Mouse (Mus musculus) CH12F3 (cell line): ENCODE data around the gene Hist1h2bh.
"Not testable (repeated sequence)": the region's sequence is repeated elsewhere in the genome, so short reads cannot be mapped to it uniquely, and the experiment has no call there.

Source experiments
- in situ Hi-C: fragments of 300-500 bp; cut with MboI; formaldehyde crosslinking; loops from 2 replicates; pipeline ENCODE4 v1.14.3; 2020; ENCODE audit warnings: low sequenced_read_pairs

Hist1h2bh gene

DNA sequence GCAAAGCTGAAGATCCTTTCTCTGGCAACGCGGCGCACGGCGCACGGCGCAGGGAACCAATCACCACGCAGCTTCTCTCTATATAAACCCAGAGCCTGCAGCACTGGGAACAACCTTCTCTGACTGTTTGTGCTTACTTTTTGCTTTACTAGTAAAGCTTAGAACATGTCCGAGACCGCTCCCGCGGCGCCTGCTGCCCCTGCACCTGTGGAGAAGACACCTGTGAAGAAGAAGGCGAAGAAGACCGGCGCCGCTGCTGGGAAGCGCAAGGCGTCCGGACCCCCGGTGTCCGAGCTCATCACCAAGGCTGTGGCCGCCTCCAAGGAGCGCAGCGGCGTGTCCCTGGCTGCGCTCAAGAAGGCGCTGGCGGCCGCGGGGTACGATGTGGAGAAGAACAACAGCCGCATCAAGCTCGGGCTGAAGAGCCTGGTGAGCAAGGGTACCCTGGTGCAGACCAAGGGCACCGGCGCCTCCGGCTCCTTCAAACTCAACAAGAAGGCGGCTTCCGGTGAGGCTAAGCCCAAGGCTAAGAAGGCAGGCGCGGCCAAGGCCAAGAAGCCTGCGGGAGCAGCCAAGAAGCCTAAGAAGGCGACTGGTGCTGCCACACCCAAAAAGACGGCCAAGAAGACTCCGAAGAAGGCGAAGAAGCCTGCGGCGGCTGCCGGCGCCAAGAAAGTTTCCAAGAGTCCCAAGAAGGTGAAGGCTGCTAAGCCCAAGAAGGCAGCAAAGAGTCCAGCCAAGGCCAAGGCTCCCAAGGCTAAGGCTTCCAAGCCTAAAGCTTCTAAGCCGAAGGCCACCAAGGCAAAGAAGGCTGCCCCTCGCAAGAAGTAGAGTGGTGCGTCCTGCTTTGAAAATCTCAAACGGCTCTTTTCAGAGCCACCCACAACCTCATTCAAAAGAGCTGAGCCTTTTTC lies 12.0 kb upstream of the Hist1h2bh start:
- in situ Hi-C loops = loop anchor here (25.0 kb wide), 1 partner anchor 1768 kb away; the partner anchor contains the start of genes Hist1h1b, Hist1h2an, Hist1h2bp and Hist1h3i

DNA sequence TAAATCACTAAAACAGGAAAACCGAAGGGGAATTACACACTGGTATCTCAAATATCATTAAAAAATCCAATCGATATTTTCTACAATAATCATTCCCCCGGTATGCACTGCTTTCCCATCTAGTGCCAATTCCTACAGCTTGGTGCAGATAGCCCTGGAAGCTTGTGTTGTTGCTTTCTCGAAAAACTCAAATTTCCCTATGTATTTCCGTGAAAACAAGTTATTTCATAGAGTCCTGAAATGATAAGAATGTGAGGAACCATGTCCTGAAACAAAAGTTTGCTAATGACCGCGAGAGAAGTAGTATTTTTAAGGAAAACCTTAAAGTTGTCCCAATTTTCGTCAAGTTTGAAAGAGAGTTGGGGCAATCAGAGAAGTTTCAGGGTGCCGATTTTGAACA lies 11.2 kb upstream of the Hist1h2bh start:
- in situ Hi-C loops = loop anchor here (25.0 kb wide), 1 partner anchor 1767 kb away; the partner anchor contains the start of genes Hist1h1b, Hist1h2an, Hist1h2bp and Hist1h3i

- in situ Hi-C loops = loop anchor here (25.0 kb wide), 1 partner anchor 1766 kb away; the partner anchor contains the start of genes Hist1h1b, Hist1h2an, Hist1h2bp and Hist1h3i
Measured at GRCm38 (mm10) chr13:23552962-23553361, 9.8 kb upstream of the Hist1h2bh start, which contains the start of gene Hist1h1d. Gene Hist1h1d, plus strand, starts transcription at chr13:23553262.

GRCm38 (mm10) chr13:23551931-23552914 lies 9.0 kb upstream of the Hist1h2bh start:
- in situ Hi-C loops = loop anchor here (25.0 kb wide), 1 partner anchor 1765 kb away; the partner anchor contains the start of genes Hist1h1b, Hist1h2an, Hist1h2bp and Hist1h3i

DNA sequence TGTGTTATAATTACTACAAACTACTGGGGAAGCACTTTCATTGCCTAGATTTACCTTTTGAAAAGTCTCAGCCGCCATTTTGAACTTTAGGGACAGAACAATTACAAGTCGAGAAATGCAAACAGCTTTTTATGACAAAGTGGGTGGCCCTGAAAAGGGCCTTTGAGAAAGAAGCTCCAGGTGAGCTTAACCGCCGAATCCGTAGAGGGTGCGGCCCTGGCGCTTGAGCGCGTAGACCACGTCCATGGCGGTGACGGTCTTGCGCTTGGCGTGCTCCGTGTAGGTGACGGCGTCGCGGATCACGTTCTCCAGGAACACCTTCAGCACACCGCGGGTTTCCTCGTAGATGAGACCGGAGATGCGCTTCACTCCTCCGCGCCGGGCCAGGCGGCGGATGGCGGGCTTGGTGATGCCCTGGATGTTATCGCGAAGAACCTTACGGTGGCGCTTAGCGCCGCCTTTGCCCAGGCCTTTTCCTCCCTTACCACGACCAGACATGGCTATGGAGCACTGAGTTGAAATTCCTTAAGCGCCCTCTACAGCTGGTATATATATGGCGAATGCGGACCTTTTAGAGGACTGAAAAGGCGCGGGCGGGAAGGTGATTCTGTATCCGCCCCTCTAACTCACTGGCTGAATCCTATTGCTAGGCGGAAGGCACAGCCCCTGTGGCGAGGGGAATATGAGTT lies 8.1 kb upstream of the Hist1h2bh start, which contains the start of gene Hist1h4f:
Hist1h4f (minus strand) TSS at position 503 of the 689 bp plus-strand sequence.
- in situ Hi-C loops = loop anchor here (25.0 kb wide), 1 partner anchor 1764 kb away; the partner anchor contains the start of genes Hist1h1b, Hist1h2an, Hist1h2bp and Hist1h3i

- in situ Hi-C loops = loop anchor here (25.0 kb wide), 1 partner anchor 1763 kb away; the partner anchor contains the start of genes Hist1h1b, Hist1h2an, Hist1h2bp and Hist1h3i
Measured at GRCm38 (mm10) chr13:23550761-23551145, 7.6 kb upstream of the Hist1h2bh start.

DNA sequence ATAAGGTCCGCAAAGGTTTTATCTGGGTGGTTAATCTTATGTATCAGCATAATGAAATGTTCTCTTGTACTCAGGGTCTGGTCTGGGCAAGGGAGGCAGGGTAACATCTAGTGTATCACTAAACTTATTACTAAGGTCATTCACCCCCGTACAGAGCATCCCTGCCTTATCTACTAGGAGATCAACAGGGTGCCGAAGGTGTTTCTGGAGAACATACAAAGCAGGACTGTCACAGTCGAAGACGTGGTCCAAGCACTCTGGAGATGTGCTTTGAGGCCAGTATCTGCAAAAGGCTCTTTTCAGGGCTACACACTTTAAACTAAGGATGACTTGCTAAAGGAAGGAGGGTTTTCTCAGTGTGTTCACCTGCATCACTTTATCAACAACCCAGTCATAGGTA lies 3.5 kb upstream of the Hist1h2bh start:
- in situ Hi-C loops = no loop called here

DNA sequence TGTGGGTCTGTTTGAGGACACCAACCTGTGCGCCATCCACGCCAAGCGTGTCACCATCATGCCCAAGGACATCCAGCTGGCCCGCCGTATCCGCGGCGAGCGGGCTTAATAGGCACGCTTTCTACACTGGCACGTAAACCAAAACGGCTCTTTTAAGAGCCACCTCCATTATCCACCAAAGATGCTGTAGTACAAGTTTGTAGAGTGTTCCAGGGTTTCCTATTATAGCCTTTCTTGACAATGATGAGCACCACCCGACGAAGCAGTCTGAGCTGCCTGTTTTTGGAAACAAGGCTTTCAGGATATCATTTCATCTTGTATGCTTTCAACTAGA lies 1.6 kb upstream of the Hist1h2bh start:
- in situ Hi-C loops = not testable (repeated sequence)

DNA sequence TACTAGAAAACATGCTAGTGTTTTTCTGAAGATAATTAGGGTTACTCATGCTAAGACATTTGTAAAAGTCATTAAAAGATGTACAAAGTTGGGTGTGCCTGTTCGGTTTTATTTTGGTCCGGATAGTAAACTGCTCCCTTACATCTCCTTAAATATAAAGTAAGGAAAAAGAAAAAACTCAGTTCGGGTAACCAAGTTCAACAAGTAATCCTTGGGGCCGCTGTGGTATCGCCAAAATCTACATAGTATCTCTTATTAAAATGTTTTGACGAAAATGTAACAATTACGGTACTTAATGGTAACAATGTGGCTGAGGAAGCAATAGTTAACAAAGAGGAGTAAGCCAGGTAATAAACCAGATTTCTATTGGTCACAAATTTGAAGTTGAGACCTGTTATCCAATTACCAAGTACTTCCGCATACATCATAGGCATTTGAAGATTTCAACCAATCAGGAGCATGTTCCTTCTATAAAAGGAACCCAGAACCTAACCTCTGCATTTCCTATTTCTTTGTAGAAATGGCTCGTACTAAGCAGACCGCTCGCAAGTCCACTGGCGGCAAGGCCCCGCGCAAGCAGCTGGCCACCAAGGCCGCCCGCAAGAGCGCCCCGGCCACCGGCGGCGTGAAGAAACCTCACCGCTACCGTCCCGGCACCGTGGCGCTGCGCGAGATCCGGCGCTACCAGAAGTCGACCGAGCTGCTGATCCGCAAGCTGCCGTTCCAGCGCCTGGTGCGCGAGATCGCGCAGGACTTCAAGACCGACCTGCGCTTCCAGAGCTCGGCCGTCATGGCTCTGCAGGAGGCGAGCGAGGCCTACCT lies 984 bp upstream of the Hist1h2bh start, which contains the start of gene Hist1h3f:
Hist1h3f (plus strand) TSS at position 88 of the 822 bp plus-strand sequence.
- in situ Hi-C loops = no loop called here

DNA sequence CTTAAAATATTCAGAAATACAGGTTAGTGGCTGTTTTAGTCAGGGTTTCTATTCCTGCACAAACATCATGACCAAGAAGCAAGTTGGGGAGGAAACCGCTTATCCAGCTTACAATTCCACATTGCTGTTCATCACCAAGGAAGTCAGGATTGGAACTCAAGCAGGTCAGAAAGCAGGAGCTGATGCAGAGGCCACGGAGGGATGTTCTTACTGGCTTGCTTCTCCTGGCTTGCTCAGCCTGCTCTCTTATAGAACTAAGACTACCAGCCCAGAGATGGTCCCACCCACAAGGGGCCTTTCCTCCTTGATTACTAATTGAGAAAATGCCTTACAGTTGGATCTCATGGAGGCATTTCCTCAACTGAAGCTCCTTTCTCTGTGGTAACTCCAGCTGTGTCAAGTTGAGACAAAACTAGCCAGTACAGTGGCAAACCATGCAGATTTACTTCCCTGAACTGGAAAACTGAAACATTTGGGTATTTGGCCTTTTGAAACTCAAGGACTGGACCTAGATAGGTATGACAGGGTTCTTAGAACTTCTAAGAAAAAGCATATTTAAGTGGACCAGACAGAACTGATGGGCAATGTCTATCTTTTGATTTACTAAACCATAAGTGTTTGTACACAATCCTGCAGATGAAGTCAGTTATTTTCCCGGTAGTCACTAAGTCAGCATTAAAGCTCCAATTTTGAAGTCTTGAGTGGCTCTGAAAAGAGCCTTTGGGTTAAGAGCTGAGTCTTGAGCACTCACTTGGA lies 789 bp downstream of the Hist1h2bh start:
- in situ Hi-C loops = not testable (repeated sequence)

DNA sequence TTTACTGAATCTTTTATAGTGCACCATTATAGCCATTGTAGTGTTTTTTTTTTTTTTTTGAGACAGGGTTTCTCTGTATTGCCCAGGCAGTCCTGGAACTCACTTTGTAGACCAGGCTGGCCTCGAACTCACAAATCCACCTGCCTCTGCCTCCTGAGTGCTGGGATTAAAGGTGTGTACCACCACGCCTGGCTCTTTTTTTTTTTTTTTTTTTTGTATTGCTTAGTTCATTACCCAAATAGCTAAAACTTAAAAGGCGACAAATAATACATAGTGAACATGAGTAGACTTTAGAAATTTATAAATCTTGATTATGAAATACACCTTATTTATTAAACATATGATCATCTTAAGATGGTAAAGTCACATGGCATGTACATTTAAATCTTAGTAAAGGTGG lies 1.7 kb downstream of the Hist1h2bh start:
- in situ Hi-C loops = no loop called here

DNA sequence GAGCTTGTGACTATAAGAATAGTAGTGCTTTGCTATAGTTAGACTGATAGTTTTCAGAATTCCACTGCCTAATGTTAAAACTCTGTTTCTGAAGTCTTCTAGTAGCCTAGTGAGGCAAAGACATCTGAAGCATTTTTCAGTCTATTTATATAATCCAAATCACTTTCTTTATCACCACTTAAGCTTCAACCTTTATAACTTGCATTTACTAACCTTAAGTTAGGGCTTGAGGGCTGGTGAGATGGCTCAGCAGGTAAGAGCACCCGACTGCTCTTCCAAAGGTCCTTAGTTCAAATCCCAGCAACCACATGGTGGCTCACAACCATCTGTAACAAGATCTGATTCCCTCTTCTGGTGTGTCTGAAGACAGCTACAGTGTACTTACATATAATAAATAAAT lies 3.4 kb downstream of the Hist1h2bh start:
- in situ Hi-C loops = not testable (repeated sequence)

DNA sequence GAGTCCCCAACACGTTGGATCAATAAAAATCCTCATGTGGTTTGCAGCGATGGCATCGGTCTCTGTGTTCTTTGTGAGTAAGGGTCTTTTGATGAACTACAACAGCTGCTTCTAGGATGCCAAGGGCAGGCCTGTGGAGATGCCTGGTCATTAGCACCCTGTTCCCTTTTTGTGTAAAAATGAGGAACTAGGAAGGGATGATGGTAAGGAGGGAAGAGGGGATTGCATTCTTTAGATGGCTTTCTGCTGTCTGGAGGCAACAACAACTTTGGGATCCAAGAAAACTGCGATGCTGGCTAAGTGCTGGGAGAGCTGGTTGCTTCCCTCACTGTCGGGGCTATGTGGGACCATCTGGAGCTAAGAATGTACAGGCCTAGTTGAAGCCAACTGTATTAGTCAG lies 4.9 kb downstream of the Hist1h2bh start:
- in situ Hi-C loops = no loop called here

DNA sequence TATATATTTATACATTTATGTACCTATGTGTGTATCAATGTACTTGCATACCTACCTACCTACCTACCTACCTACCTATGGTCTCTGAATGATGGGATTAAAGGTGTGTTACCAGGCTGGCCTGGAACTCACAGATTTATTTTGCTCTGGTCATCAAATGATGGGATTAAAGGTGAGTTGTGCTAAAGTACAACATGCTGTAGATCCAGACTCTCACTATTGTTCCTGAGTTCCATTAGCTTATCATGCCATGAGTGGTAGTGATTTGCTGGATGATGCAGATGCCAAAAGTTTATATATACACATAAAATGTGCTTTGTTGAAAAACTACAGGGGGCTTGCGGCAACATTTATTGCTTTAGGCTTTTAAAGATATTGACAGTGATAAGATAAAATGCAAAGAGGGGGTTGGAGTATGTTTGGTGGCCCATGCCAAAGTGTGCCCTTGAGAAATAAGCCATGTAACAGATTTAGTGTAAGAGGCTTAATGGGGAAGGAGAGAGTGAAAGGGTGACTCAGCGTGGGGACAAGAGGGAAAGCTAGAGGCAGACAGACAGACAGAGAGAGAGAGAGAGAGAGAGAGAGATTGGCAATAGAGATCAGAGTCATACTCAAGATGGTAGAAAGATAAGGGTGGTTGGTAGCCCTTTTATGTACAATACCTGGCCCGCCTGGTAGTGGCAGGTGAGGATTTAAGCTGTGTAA lies 6.0 kb downstream of the Hist1h2bh start:
- in situ Hi-C loops = no loop called here

- in situ Hi-C loops = no loop called here
Measured at GRCm38 (mm10) chr13:23536076-23536822, 6.9 kb downstream of the Hist1h2bh start.

DNA sequence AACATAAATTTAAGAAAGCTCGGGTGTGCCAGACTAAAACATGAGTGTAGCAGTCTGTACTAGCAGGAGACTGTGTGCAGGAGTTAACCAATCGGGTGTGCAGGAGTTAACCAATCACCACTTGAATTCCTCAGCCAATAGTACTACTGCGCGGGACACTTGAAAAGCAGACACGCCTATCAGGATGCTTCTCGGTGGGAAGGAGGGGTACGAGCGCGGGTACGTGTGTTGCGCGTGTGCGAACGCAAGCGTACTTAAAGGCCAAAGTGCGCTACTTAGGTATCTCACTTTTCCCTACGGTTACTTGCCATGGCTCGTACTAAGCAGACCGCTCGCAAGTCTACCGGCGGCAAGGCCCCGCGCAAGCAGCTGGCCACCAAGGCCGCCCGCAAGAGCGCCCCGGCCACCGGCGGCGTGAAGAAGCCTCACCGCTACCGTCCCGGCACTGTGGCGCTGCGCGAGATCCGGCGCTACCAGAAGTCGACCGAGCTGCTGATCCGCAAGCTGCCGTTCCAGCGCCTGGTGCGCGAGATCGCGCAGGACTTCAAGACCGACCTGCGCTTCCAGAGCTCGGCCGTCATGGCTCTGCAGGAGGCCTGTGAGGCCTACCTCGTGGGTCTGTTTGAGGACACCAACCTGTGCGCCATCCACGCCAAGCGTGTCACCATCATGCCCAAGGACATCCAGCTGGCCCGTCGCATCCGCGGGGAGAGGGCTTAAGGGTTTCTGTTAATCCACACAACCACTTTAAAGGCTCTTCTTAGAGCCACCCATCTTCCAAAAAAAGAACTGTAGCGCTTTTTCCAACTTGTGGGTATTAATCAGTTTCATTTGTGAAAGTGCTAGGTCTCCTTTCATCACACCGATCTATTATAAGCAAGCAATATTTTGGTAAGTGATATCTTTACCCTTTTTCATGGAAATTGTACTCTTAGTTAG lies 7.8 kb downstream of the Hist1h2bh start, which contains the start of gene Hist1h3g:
Hist1h3g (plus strand) TSS at position 286 of the 939 bp plus-strand sequence.
- in situ Hi-C loops = not testable (repeated sequence)
